Mouse (Mus musculus) MEL (cell line): ENCODE data around the gene Uqcc3. TPM values are rescaled to one million over a fixed set of nuclear protein-coding genes. Genes with fewer than 3 reads are reported as not detected.
A peak's percentile ranks its signal among the peaks of the same experiment; 100 is the strongest.

ENCODE experiments used
- DNase-seq: peaks from one replicate; pipeline ENCODE4 v3.0.0; 2011; ENCODE audit warnings: low read depth, low spot score
- H3K27ac ChIP-seq: 2 replicates; pipeline ENCODE4 v1.5.1; 2012; ENCODE audit warnings: low read depth, mild to moderate bottlenecking, control low read depth, low read length, moderate library complexity; ENCODE audit not compliant: control insufficient read depth
- H3K27me3 ChIP-seq, 2 experiments: fragments of 150-350 bp in 1 of 2; sonication (generic) in 1 of 2; 2 replicates each; pipeline ENCODE4 v1.6.1; 2012; ENCODE audit warnings: low read length in 2 of 2, mild to moderate bottlenecking in 2 of 2, improper control_type of control experiment in 1 of 2, moderate library complexity in 1 of 2; ENCODE audit not compliant: insufficient read depth in 2 of 2, control insufficient read depth in 1 of 2
- H3K36me3 ChIP-seq, 2 experiments: 2 replicates each; pipeline ENCODE4 v1.6.1; 2012 to 2014; ENCODE audit warnings: low read length in 2 of 2, improper control_type of control experiment in 1 of 2, inconsistent platforms in 1 of 2, mild to moderate bottlenecking in 1 of 2; ENCODE audit not compliant: insufficient read depth in 2 of 2, control insufficient read depth in 1 of 2
- H3K4me1 ChIP-seq, 2 experiments: fragments of 150-350 bp in 1 of 2; sonication (generic) in 1 of 2; 2 replicates each; pipeline ENCODE4 v1.6.1; 2012; ENCODE audit warnings: low read length in 2 of 2, improper control_type of control experiment in 1 of 2, mild to moderate bottlenecking in 1 of 2; ENCODE audit not compliant: insufficient read depth in 2 of 2, control insufficient read depth in 1 of 2
- H3K4me3 ChIP-seq, 2 experiments: fragments of 150-350 bp in 1 of 2; sonication (generic) in 1 of 2; 2 replicates each; pipeline ENCODE4 v1.5.1; 2012; ENCODE audit warnings: low read depth in 2 of 2, low read length in 2 of 2, mild to moderate bottlenecking in 2 of 2, moderate library complexity in 2 of 2, control low read depth in 1 of 2, improper control_type of control experiment in 1 of 2; ENCODE audit not compliant: control insufficient read depth in 1 of 2, insufficient read depth in 1 of 2
- H3K79me2 ChIP-seq: 2 replicates; pipeline ENCODE4 v1.6.1; 2012; ENCODE audit warnings: mild to moderate bottlenecking, low read length, moderate library complexity; ENCODE audit not compliant: control insufficient read depth, poor library complexity, insufficient read depth
- H3K9ac ChIP-seq: 2 replicates; pipeline ENCODE4 v1.6.1; 2012; ENCODE audit warnings: low read depth, mild to moderate bottlenecking, control low read depth, low read length, moderate library complexity; ENCODE audit not compliant: control insufficient read depth, poor library complexity, severe bottlenecking
- H3K9me3 ChIP-seq: fragments of 150-350 bp; sonication (generic); replicated peaks from 2 replicates; pipeline ENCODE4 v1.6.1; 2012; ENCODE audit warnings: mild to moderate bottlenecking, low read length, improper control_type of control experiment, moderate library complexity; ENCODE audit not compliant: insufficient read depth
- BHLHE40 ChIP-seq: IDR thresholded peaks from 2 replicates; pipeline ENCODE4 v1.6.1; 2012; ENCODE audit warnings: low read depth, mild to moderate bottlenecking, inconsistent platforms, low read length, improper control_type of control experiment, borderline replicate concordance
- CHD1 ChIP-seq: IDR thresholded peaks from 2 replicates; pipeline ENCODE4 v1.6.1; 2012; ENCODE audit warnings: low read depth, mild to moderate bottlenecking, inconsistent platforms, low read length, improper control_type of control experiment
- CHD2 ChIP-seq: IDR thresholded peaks from 2 replicates; pipeline ENCODE4 v1.6.1; 2011; ENCODE audit warnings: low read length, improper control_type of control experiment
- CTCF ChIP-seq, 3 experiments: IDR thresholded peaks in 2 of 3; conservative IDR thresholded peaks in 1 of 3; 2 replicates each; pipeline ENCODE4 v1.5.1; 2011 to 2012; ENCODE audit warnings: low read length in 3 of 3, low read depth in 2 of 3, mild to moderate bottlenecking in 2 of 3, improper control_type of control experiment in 1 of 3, inconsistent platforms in 1 of 3, mixed read lengths in 1 of 3, moderate library complexity in 1 of 3; ENCODE audit not compliant: control insufficient read depth in 1 of 3, insufficient read depth in 1 of 3, poor library complexity in 1 of 3, severe bottlenecking in 1 of 3
- E2F4 ChIP-seq: IDR thresholded peaks from 2 replicates; pipeline ENCODE4 v1.6.1; 2011; ENCODE audit warnings: low read depth, low read length, improper control_type of control experiment, borderline replicate concordance
- ELF1 ChIP-seq: IDR thresholded peaks from 2 replicates; pipeline ENCODE4 v1.6.1; 2014; ENCODE audit warnings: low read depth, mild to moderate bottlenecking, inconsistent platforms, low read length, improper control_type of control experiment, moderate library complexity
- EP300 ChIP-seq, 2 experiments: IDR thresholded peaks; 2 replicates each; pipeline ENCODE4 v1.6.1; 2011; ENCODE audit warnings: improper control_type of control experiment in 2 of 2, low read length in 2 of 2, low read depth in 1 of 2, mild to moderate bottlenecking in 1 of 2
- ETS1 ChIP-seq: IDR thresholded peaks from 2 replicates; pipeline ENCODE4 v1.6.1; 2012; ENCODE audit warnings: low read depth, mild to moderate bottlenecking, inconsistent platforms, low read length, improper control_type of control experiment, moderate library complexity
- GABPA ChIP-seq: IDR thresholded peaks from 2 replicates; pipeline ENCODE4 v1.6.1; 2012; ENCODE audit warnings: low read depth, mild to moderate bottlenecking, inconsistent platforms, low read length, improper control_type of control experiment, moderate library complexity
- GATA1 ChIP-seq: IDR thresholded peaks from 2 replicates; pipeline ENCODE4 v1.6.1; 2011; ENCODE audit warnings: low read depth, low read length, improper control_type of control experiment
- HCFC1 ChIP-seq: IDR thresholded peaks from 2 replicates; pipeline ENCODE4 v1.6.1; 2012; ENCODE audit warnings: low read depth, mild to moderate bottlenecking, inconsistent platforms, low read length, improper control_type of control experiment, moderate library complexity
- JUND ChIP-seq: IDR thresholded peaks from 2 replicates; pipeline ENCODE4 v1.6.1; 2011; ENCODE audit warnings: low read depth, mild to moderate bottlenecking, improper control_type of control experiment, low read length
- KAT2A ChIP-seq: conservative IDR thresholded peaks from 2 replicates; pipeline ENCODE4 v1.6.1; 2012; ENCODE audit warnings: low read depth, low read length, improper control_type of control experiment, inconsistent platforms
- MAFK ChIP-seq: IDR thresholded peaks from 2 replicates; pipeline ENCODE4 v1.6.1; 2011; ENCODE audit warnings: low read depth, mild to moderate bottlenecking, low read length, improper control_type of control experiment, borderline replicate concordance
- MAX ChIP-seq: IDR thresholded peaks from 2 replicates; pipeline ENCODE4 v1.6.1; 2011; ENCODE audit warnings: low read length, improper control_type of control experiment
- MAZ ChIP-seq: IDR thresholded peaks from 2 replicates; pipeline ENCODE4 v1.6.1; 2012; ENCODE audit warnings: low read depth, mild to moderate bottlenecking, inconsistent platforms, low read length, improper control_type of control experiment
- MEF2A ChIP-seq: IDR thresholded peaks from 2 replicates; pipeline ENCODE4 v1.6.1; 2014; ENCODE audit warnings: low read depth, mild to moderate bottlenecking, inconsistent platforms, low read length, improper control_type of control experiment; ENCODE audit not compliant: poor library complexity, insufficient replicate concordance, severe bottlenecking; ENCODE audit errors: extremely low read depth
- MXI1 ChIP-seq: IDR thresholded peaks from 2 replicates; pipeline ENCODE4 v1.6.1; 2011; ENCODE audit warnings: mild to moderate bottlenecking, low read depth, low read length, improper control_type of control experiment
- MYB ChIP-seq: IDR thresholded peaks from 2 replicates; pipeline ENCODE4 v1.6.1; 2011; ENCODE audit warnings: mild to moderate bottlenecking, low read depth, low read length, improper control_type of control experiment
- MYC ChIP-seq: IDR thresholded peaks from 2 replicates; pipeline ENCODE4 v1.6.1; 2011; ENCODE audit warnings: low read depth, mild to moderate bottlenecking, low read length, improper control_type of control experiment, moderate library complexity
- NELFE ChIP-seq: IDR thresholded peaks from 2 replicates; pipeline ENCODE4 v1.6.1; 2011; ENCODE audit warnings: low read depth, low read length, improper control_type of control experiment
- NRF1 ChIP-seq: IDR thresholded peaks from 2 replicates; pipeline ENCODE4 v1.6.1; 2014; ENCODE audit warnings: low read depth, mild to moderate bottlenecking, inconsistent platforms, low read length, improper control_type of control experiment, moderate library complexity; ENCODE audit not compliant: poor library complexity, insufficient read depth, severe bottlenecking
- POLR2AphosphoS2 ChIP-seq: IDR thresholded peaks from 2 replicates; pipeline ENCODE4 v1.6.1; 2011; ENCODE audit warnings: low read length, improper control_type of control experiment
- RAD21 ChIP-seq: IDR thresholded peaks from 2 replicates; pipeline ENCODE4 v1.6.1; 2011; ENCODE audit warnings: mild to moderate bottlenecking, low read depth, low read length, improper control_type of control experiment
- RCOR1 ChIP-seq: IDR thresholded peaks from 2 replicates; pipeline ENCODE4 v1.6.1; 2012; ENCODE audit warnings: low read depth, mild to moderate bottlenecking, inconsistent platforms, low read length, improper control_type of control experiment
- SIN3A ChIP-seq: IDR thresholded peaks from 2 replicates; pipeline ENCODE4 v1.6.1; 2012; ENCODE audit warnings: low read length, improper control_type of control experiment, inconsistent platforms
- TAL1 ChIP-seq: IDR thresholded peaks from 2 replicates; pipeline ENCODE4 v1.6.1; 2012; ENCODE audit warnings: mild to moderate bottlenecking, inconsistent platforms, low read length, moderate library complexity, mixed read lengths
- TCF12 ChIP-seq: IDR thresholded peaks from 2 replicates; pipeline ENCODE4 v1.6.1; 2014; ENCODE audit warnings: low read depth, mild to moderate bottlenecking, inconsistent platforms, low read length, improper control_type of control experiment, moderate library complexity
- USF1 ChIP-seq: IDR thresholded peaks from 2 replicates; pipeline ENCODE4 v1.6.1; 2014; ENCODE audit warnings: low read depth, mild to moderate bottlenecking, inconsistent platforms, low read length, improper control_type of control experiment, moderate library complexity
- ZC3H11A ChIP-seq: IDR thresholded peaks from 2 replicates; pipeline ENCODE4 v1.6.1; 2012; ENCODE audit warnings: low read depth, mild to moderate bottlenecking, inconsistent platforms, low read length, improper control_type of control experiment
- ZKSCAN1 ChIP-seq: IDR thresholded peaks from 2 replicates; pipeline ENCODE4 v1.6.1; 2012; ENCODE audit warnings: low read depth, mild to moderate bottlenecking, inconsistent platforms, low read length, improper control_type of control experiment, moderate library complexity
- ZMIZ1 ChIP-seq: IDR thresholded peaks from 2 replicates; pipeline ENCODE4 v1.6.1; 2012; ENCODE audit warnings: low read depth, mild to moderate bottlenecking, inconsistent platforms, low read length, improper control_type of control experiment, moderate library complexity
- ZNF384 ChIP-seq: IDR thresholded peaks from 2 replicates; pipeline ENCODE4 v1.6.1; 2012; ENCODE audit warnings: low read depth, mild to moderate bottlenecking, inconsistent platforms, low read length, improper control_type of control experiment
- polyA plus RNA-seq, 2 experiments: library from polyadenylated mRNA; stranded (reverse) in 1 of 2; unstranded in 1 of 2; fragments of >175 nt in 1 of 2; fragments of >200 nt in 1 of 2; gene quantifications; 2 replicates each; pipeline versions ENCODE4 v1.2.1 to v1.2.4; 2012; ENCODE audit warnings: low replicate concordance in 2 of 2, low read depth in 1 of 2; ENCODE audit not compliant: insufficient read length in 2 of 2, insufficient read depth in 1 of 2, missing spikeins in 1 of 2
- total RNA-seq: library from RNA; depleted of rRNA; stranded (reverse); fragments of 300-350 nt; gene quantifications from 2 replicates; pipeline ENCODE4 v1.2.3, GENCODE M21; 2012

Gene Uqcc3
- total and polyA plus RNA-seq, 3 experiments, result 49.4 to 55.0 TPM; not detected in 1

GRCm38 (mm10) chr19:8927891-8928525 lies 47.3 kb upstream of the Uqcc3 start:
- DNase-seq, result peak; percentile 83
- Histone ChIP-seq H3K9me3 (no peaks in the 10 kb centered on the region), H3K4me3 (0 out of 4 replicates have a peak overlapping the region, but pooled peaks of 1 of the 2 experiments have one; percentile 14), H3K9ac (no peak overlapping the region), H3K27ac (peak overlapping the region; percentile 75), H3K4me1 (peaks cover 20 to 37% of the 10 kb centered on the region in 2 experiments), H3K27me3 (no peaks in the 10 kb centered on the region), H3K79me2 (no peaks in the 10 kb centered on the region; the same call in none of the 2 replicates), H3K36me3 (peaks cover 0 to 27% of the 10 kb centered on the region in 2 experiments; a peak in 2 of 4 replicates)
- TF ChIP-seq NELFE (no peak), SIN3A (peak; percentile 94), ETS1 (peak; percentile 99), ELF1 (peak; percentile 63; the same call in 1 of the 2 replicates), MAZ (peak; percentile 88), CHD1 (no peak), GATA1 (peak; percentile 99), MAFK (peak; percentile 88), CHD2 (peak; percentile 21; the same call in 1 of the 2 replicates), HCFC1 (peak; percentile 65), MYC (peak; percentile 63; the same call in 1 of the 2 replicates), ZMIZ1 (peak; percentile 62; the same call in 1 of the 2 replicates), MXI1 (peak; percentile 84), TCF12 (peak; percentile 100), MEF2A (0 out of 2 replicates have a peak, but pooled peaks have one; percentile 71), JUND (no peak), EP300 (IDR thresholded peaks at IDR 0.05; ENCODE audit: low read depth in 1 of 2, low read length in 2 of 2) (peak; percentile 98), ZKSCAN1 (no peak), USF1 (0 out of 2 replicates have a peak, but pooled peaks have one; percentile 25), GABPA (no peak), RAD21 (no peak), NRF1 (no peak), CTCF (IDR thresholded peaks at IDR 0.05 in 2 of 3, conservative IDR thresholded peaks at IDR 0.05 in 1 of 3; ENCODE audit: control insufficient read depth in 1 of 3, insufficient read depth in 1 of 3, low read depth in 2 of 3, low read length in 3 of 3, poor library complexity in 1 of 3, severe bottlenecking in 1 of 3) (no peak), BHLHE40 (peak; percentile 80), MAX (peak; percentile 55; the same call in 1 of the 2 replicates), E2F4 (no peak), RCOR1 (peak; percentile 98), MYB (peak; percentile 76), ZC3H11A (peak; percentile 17; the same call in 1 of the 2 replicates), ZNF384 (peak; percentile 34; the same call in 1 of the 2 replicates), TAL1 (peak; percentile 77), KAT2A (peak; percentile 58), POLR2AphosphoS2 (peak; percentile 83)
